Mouse (Mus musculus): ENCODE measurements at regions not wholly inside any gene's neighbourhood (a gene's known extent, or its start where the extent isn't known, plus 50 kb on each side); places are given as distances from the start of the nearest gene placed in this dataset.

GRCm38 (mm10) chr8:28371752-28372151 is 924.3 kb downstream of the Poteg start:
- TF ChIP-seq CTCF (IDR thresholded peaks at IDR 0.05; ENCODE audit: low read depth) (no peak), EP300 (IDR thresholded peaks at IDR 0.05; ENCODE audit: low read depth) (no peak)

All from heart, postnatal 0 days (tissue).